Mouse (Mus musculus) heart, adult 18-20 months (tissue): ENCODE measurements around the gene Impdh1. TPM values are rescaled to one million over a fixed set of nuclear protein-coding genes. Genes with fewer than 3 reads are reported as not detected.
"Not testable (repeated sequence)": the region's sequence is repeated elsewhere in the genome, so short reads cannot be mapped to it uniquely, and the experiment has no call there.

Experiments
- DNase-seq, 2 experiments: peaks; one replicate each; pipeline ENCODE4 v3.0.0; 2021 to 2022; ENCODE audit warnings: mixed read lengths in 1 of 2
- long read RNA-seq, 2 experiments: library from polyadenylated mRNA; stranded (forward); transcript quantifications; one replicate each; pipeline ENCODE4 v2.0.0; 2021
- total RNA-seq, 2 experiments: library from RNA; stranded (reverse); gene quantifications; 2 replicates each; pipeline ENCODE4 v1.2.3; 2021

Gene Impdh1
- total RNA-seq = 10 to 100 TPM; 18.8 to 19.6 TPM
- long read RNA-seq, experiment 1, transcript Impdh1-201 (14 exons, 2,437 nt) = major isoform, 7 of 15 reads
- long read RNA-seq, experiment 1, partial matches to known transcripts = 2 of 15 reads
- long read RNA-seq, experiment 1, other reads (novel, unspliced or antisense) = 1 of 15 reads
- long read RNA-seq, experiment 2, partial matches to known transcripts = 1 of 9 reads
- long read RNA-seq, experiment 2, other reads (novel, unspliced or antisense) = 3 of 9 reads

DNA sequence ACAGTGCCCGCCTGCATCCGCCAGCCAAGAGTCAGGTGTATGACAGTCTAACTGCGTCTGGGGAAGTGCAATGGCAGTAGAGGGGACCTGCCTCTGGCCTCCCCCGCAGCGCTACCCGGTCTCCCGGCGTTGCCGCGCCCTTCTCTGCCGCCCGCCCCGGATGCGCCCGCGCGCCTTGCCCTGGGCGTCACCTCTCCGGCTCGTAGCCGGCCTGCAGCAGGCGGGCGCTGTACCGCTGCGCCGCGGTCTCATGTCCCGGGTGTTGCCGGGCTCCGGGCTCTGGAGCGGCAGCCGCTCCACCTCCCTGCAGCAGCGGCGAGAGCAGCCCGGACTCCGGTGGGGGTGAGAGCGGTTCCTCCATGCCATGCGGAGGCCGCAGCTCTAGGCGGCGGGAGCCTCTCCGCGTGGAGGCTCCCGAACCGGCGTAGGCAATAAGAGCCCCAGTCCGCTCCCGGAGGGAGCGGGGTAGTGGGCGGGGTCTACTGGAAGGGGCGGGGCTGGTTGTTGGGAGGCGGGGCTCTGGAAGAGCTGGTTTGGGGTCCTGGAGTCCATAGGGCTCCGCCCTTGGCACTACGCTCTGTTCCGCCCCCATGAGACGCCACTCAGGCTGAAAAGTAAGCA lies at the start of gene Impdh1:
Gene Impdh1 (minus strand): TSS at position 484 of the 621 bp plus-strand sequence.
- DNase-seq = peak; percentile 88 to 90

DNA sequence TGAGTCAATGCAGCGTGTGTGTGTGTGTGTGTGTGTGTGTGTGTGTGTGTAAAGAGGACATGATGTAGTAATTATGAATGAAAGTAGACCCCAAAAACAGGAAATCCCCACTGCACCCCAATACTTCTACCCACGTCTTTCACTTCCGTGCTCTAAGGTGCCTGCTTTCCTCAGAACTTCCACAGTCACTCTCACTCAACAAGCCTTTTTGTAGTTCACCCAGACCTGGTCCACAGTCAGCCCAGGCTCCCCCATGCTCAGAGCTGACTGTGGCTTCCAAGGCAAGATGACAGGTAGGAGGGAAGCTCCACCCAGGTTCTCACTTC lies 48.3 kb upstream of the Impdh1 start:
- DNase-seq = no peak

DNA sequence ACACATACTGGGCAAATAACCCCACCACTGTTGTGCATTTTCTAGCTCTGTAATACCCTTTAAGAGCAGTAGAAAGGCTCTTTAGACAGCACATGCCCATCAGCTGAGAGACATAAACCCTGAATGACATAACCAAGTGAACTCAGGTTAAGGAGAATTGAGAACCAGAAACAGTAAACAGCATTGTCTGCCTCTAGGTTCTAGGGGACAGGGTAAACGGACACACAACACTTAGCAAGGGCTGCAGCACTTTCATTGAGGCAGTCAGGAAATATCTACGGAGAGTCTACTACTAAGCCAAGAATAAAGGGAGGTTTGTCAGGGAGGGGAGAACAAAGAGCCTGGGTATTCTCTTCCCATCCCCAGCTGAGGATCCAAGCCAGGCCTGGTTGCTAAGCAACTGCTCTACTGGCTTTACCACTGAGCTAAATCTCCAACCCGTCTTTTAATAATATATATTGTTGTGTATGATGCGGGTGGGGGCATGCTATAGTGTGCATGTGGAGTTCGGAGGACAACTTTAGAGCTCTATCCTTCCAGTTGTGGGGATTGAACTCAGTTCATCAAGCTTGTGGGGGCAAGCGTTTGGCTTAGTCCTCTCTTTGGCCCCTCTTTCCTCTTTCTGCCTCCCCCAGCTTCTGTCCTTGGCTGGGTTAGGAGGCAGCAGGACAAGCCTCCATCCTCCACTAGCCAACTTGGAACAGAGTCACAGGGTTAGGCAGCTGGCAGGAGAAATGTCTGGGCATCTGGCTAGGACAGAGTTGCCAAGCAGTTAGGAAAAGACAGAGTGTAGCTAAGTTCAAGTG lies 47.7 kb upstream of the Impdh1 start:
- peak; percentile 62 to 83 for DNase-seq

DNA sequence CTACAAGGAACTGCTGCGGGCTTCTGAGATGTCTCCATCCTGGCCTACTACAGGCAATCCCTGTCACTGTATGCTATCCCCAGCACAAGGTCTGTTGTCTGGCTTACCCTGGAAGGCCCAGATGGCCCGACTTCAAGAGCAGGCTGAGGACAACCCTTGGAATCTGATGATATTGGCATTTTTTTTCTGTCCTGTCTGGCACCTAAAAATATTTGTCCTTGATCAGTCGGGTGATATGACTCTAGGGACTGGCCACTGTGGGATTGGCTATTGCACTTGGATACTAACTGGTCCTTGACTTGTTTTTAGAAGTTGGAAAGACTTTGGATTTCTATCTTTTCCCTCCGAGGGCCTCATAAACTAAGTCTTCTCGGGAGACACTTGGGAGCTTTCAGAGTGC lies 45.7 kb upstream of the Impdh1 start:
- no peak for DNase-seq

DNA sequence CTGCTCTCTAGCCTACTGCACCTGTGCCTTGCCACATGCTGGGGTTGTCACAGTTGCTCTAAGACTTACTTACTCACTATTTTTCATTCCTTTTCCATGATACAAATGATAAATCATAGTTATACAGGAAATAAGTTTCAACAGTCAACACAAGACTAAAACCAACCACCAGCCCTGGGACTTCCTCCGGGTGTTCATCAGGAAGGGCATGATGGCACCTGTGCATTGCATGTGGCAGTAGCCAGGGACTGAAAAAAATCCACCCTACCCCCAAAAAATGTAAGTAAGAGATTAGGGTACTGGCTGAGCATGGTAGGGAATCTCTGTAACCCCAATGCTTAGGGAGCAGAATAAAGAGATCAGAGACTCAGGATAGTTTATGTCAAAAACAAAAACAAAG lies 43.3 kb upstream of the Impdh1 start:
- DNase-seq = no peak

DNA sequence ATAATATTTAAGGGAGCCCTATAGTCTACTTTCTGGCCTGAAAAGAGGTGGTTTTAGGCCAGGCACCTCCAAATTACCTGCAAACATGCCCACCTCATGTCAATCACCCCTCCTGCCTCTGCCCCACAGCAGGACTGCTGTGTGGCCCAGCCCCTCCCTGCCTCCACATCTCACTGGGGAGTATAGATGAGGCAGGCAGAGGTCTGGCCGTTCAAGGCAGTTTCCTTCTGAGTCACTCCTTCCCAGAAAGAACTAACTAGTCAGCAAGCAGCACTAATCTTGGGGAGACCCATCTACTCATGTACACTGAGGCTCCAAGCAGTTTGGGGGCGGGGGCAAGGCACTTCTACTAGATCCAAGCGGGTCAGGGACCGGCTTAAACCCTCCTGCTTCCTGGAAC lies 30.9 kb upstream of the Impdh1 start:
- DNase-seq = no peak

DNA sequence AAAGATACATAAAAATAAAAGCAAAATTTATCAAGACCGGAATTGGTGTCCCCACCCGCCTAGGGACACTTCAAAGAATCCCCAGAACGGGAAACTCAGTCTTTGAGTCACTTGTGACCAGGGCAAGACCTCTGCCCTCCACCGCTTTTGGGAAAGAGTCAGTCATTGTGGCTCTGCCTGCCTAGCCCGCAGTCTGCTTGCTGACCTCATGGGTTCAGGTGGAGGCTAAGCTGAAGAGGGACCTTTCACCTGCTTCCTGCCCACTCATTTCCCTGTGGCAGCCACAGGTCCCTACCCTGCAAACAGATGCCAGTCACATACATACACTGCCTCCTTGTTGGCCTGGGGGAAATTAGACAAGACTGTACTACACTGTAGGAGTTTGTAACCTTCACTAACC lies 30.4 kb upstream of the Impdh1 start:
- DNase-seq = no peak

DNA sequence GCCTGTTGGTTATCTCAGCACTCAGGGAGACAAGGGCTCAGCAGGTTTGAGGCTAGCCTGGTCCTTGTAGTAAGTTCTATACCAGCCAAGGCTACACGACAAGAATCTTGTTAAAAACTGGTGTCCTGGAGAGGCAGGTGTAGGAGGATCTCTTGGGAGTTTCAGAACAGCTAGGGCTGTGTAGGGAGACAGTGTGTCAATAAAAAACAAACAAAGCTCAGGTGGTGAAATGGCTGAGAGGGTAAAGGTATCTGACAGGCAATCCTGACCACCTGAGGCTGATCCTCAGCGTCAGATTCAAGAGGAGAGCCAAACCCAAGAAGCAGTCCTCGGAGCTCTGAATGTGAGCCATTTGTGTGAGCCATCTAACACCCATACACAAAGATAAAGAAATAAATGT lies 30.0 kb upstream of the Impdh1 start:
- no peak for DNase-seq

DNA sequence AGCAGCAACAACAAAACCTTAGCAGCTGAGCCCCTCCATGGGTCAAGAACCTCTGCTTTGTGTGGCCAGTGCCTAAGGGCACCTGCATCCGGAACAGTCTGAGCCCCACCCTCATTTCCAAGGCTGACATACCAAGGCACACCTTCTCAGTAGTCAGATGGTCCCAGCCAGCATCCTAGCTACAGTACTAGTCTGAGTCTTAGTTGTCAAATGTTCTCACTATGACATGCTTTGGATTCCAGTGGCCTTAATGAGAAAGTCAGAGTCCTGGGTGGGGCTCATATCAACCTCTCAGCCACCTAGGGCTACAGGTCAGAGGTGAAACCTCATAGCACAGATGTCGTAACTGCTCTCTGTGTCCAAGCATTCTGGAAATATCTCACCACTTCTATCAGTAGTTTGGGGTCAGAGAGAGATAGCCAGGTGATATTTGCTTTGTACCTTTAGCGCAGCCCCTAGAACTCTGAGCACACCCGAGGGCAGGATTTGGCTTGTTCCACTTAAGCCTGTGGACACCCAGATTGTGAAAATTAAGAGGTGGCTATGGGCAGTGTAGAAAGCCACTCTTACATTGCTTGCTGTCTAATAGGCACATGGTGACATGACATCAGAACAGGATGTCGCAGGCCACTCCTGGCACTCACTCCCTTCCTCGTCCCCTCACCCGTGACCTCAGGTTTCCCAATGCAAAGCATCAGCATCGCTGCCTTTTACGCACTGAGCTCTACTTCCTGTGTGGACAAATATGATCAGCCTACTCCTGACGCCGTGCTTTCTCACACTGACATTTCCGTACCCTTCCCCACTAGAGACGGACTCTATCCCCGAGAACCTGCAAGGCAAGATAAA lies 29.3 kb upstream of the Impdh1 start:
- DNase-seq = no peak

DNA sequence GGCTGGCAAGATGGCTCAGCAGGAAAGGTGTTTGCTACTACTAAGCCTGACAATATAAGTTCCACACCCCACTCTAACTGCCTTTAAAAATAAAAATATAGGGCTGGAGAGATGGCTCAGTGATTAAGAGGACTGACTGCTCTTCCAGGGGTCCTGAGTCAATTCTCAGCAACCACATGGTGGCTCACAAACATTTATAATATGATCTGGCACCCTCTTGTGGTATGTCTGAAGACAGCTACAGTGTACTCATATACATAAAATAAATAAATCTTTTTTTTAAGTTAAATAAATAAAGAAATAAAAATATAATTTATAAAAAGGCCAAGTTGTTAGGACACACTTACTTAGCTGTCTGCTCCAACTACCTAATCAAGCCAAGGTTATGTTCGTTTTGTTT lies 26.1 kb upstream of the Impdh1 start:
- no peak for DNase-seq

DNA sequence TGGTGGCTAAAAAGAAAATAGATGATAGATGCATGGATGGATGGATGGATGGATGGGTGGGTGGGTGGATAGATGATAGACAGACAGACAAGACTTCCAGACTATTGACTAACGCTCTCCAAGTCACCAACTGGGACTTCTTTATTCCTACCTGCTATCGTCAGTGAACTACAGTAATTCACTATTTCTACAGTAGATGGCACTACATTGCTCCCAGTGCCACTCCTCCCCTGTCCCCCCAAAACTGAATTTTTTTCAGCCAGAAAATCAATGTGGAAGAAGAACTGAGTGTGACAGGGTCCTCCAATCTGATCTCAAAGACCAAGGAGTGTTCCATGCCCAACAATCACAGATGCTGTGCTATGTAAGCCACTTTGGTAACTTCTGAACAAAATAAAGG lies 25.5 kb upstream of the Impdh1 start:
- no peak for DNase-seq

DNA sequence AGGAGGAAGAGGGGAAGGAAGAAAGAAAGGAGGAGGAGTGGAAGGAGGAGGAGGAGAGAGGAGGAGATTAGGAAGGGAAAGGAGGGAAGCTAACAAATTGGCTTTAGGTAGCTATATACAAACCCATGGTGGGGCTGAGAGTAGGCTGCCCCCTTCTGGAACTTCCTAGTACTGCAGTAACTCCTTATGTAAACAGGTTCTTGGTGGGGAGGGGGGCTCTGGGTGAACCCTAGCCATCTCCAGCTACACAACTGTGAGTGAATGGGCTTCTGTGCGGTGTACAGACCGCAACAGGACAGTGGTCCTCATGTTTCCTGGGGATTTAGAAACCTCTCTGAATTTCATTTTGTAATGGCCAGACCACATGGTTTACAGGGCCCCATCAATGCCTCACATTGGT lies 24.6 kb upstream of the Impdh1 start:
- DNase-seq = peak; percentile 43 to 73

DNA sequence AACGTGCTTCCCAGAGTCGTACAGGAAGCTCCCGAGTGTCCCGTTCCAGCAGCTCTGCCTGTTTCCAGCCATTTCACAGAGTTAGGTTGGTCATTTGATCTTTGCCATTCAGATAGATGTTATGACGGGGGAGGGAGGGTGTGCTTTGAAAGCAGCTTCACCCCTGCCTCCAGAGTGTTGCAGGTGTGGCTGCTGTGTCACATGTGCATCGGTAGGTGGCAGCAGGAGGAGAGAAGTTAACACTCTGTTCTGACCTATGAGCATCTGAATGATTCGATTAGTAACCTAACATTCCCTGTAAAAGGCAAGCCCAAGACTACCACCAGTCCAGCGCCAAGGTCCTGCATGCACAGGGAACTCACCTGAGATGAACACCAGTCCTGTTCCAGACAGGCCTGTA lies 18.1 kb upstream of the Impdh1 start:
- peak in 1 of 2 experiments; percentile 28 for DNase-seq

DNA sequence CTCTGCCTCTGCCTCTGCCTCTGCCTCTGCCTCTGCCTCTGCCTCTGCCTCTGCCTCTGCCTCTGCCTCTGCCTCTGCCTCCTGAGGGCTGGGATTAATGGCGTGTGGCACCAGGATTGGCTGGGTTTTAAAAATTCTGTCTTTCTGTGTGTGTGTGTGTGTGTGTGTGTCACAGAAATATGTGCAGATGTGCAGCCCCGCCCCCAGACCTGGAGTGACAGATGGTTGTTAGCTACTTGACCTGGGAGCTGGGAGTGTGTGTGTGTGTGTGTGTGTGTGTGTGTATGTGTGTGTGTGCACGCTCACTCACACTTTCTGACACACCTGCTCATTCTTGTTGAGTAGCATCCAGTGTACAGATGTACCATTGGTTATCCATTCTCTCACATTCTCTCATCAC lies 17.5 kb upstream of the Impdh1 start:
- no peak for DNase-seq

DNA sequence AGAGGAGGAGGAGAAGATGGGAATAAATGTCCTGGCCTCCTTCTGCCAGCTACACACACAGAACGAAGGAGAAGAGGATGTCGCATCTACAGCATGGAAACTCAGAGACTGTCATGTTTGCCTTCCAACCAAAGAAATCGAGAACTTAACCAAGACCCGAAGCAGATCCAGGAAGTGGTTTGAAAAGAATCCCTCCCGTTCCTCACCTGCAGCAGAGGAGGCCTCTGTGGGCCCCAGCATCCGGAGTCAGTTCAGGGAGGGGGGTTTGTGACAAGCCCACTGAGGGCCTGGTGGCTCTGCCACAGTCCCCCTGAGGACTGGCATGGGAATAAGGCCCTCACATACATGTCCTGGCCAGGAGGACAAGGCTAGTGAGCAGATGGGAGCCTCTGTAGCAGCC lies 16.2 kb upstream of the Impdh1 start:
- DNase-seq = no peak

DNA sequence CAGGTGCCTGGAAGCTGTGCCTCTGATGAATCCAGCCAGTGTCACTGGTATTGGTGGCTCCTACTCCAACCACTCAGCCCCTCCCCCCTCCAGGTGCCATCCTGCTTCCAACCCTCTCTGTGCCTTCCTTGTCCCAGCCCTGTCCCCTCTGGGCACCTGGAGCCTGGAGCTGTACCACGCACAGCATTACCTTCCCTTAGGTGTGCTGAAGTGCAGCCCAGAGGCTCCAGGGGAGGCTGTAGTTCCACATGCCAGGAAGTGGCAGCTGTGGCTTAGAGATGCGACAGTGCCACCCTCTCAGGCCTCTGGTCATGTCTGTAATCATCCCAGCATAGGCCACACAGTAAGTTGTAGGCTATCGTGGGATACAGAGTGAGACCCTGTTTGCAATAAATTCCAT lies 15.6 kb upstream of the Impdh1 start:
- no peak for DNase-seq

DNA sequence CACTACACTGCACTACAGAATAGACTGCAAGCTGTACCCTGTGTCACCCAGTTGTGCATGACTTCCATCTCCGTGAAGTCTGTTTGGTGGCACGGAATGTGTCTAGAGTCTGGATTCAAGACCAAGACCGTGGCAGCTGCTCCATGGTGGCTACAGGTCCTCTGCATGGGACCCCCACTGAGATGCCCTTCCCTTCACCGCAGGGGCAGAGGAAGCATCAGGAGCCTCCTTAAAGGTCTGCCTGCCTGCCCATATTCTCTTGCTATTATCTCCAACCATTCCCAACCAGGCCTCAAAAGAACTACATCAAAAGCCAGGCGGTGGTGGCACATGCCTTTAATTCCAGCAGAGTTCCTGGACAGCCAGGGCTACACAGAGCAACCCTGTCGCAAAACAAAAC lies 14.2 kb upstream of the Impdh1 start:
- no peak for DNase-seq

DNA sequence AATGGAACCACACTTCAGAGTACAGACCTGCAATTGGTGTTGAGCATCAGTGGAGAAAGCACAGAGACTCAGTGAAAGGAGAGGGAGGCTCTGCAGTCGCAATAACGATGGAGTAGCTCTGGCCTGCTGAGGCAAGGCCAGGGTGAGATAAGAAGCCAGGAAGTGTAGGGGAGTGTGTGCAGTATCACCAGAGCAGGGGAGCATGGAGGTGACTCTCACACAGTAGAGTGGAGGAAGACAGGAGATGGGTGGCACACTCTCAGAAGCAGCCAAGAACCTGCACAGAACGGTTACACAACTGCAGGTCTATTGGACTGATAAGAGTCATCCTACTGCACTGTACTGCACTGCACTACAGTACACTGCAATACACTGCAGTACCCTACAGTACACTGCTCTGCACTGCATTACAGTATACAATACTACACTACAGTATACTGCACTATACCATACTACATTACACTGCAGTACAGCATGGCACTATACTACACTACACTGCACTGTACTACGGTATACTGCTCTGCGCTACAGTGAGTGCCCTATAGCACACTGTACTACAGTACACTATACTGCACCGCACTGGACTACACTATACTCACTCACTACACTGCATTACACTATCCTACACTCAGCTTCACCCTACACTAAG lies 13.2 kb upstream of the Impdh1 start:
- no peak for DNase-seq

DNA sequence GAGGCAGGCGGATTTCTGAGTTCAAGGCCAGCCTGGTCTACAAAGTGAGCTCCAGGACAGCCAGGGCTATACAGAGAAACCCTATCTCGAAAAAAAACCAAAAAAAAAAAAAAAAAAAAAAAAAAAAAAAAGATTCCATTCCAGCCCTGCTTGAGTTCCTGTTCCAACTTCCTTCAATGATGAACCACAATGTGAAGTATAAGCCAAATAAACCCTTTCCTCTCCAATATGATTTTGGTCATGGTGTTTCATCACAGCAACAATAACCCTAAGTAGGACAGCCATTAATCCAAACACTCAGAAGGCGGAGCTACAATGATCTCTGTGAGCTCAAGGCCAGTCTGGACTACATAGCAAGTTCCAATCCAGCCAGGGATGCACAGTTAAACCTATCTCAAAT lies 1.6 kb upstream of the Impdh1 start:
- not testable (repeated sequence) for DNase-seq

DNA sequence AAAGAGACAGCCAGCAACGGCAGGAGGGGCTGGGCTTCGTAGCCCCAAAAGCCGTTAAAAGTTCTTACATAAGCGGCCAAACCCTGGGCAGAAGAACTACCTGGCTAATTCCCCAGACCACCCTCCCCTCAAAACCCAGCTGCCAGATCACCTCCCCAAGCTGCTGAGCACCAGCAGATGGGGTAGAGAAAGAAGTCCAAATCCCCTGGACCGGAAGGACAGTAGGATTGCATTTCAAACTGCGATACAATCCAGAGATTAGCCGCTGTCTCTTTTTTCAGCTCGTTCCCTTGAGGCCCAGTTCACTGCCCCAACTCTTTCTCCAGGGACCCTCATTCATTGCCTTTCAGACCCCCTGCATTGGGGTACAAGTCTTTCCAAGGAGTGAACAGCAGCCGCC lies 983 bp downstream of the Impdh1 start:
- DNase-seq = no peak

DNA sequence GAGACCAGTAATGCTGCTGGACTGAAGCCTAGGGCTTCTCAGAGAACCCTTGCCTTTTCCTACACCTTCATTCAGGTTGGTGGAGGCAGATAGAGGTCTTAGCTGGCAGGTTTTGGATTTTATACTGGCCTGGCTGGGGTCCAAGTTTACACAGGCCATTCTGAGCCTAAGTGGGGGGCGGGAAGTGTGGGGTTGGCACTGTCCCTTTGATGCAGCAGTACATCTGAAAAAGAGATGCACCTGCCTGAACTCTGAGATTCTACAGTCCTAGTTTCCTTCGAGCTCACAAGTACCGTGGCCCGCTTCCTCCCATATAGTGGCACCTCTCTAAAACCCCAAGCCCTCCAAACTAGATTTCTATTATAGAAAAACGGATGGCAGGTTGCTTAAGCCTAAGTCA lies 1.4 kb downstream of the Impdh1 start:
- DNase-seq = peak in 1 of 2 experiments; percentile 30

DNA sequence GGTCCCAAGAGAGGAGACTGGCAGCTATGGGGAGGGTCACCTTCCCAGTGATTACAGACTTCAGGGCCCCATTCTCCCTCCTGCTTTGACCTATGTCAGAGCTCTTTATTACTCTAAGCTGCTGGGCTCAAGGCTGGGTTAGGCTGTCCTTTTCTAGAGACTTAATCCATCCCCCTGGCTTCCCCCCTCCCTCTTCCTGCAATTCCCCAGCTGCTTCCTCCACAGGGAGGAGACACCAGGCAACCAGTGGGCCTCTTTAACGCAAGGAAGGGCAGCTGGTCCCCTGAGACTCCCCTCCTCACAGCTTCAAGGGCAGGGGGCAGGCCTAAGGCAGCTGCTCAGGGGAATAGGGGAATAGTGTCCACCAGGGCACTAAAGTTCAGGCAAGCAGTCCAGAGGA lies 1.9 kb downstream of the Impdh1 start:
- peak; percentile 53 to 83 for DNase-seq
